Mouse (Mus musculus) yolk sac, embryonic 10.5 days (tissue): ENCODE results near the gene Sertad3.

Experiments
- DNase-seq: peaks from one replicate; pipeline ENCODE4 v3.0.0-alpha.2; 2017; ENCODE audit warnings: low spot score

Gene Sertad3

DNA sequence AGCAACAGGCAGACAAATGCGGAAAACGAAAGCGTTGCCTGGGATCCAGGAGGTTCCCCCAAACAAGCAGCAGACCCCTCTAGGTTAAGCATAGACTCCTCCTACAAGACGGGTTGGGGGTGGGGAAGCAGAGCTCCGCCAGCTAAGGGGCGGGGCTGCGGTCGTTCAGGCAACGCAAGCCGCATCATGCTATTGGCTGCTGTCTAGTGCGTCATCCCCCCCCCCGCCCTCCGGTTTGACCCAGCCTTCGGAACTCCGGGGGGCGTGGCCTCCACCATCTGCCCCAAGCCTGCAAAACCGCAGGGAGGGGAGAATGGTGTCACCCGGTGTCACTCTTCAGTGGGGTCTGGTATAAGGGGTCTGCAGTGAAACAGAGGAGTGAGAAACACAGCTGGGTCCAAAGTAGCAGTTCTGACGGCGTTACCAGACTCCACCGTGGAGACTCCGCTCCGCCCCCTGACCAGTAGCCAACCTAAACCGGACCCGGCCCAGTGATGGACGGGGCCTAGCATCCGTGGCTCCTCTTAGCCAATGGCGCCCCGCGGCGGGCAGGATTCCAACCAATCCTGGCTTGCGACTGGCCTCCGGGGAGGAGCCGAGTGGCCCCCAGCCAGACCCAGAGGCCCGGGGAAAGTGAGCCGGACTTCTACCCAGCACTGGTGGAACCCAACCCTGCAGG lies at the start of gene Sertad3:
Gene Sertad3 (plus strand): TSS at position 613 of the 679 bp plus-strand sequence.
- DNase-seq = peak; percentile 99

DNA sequence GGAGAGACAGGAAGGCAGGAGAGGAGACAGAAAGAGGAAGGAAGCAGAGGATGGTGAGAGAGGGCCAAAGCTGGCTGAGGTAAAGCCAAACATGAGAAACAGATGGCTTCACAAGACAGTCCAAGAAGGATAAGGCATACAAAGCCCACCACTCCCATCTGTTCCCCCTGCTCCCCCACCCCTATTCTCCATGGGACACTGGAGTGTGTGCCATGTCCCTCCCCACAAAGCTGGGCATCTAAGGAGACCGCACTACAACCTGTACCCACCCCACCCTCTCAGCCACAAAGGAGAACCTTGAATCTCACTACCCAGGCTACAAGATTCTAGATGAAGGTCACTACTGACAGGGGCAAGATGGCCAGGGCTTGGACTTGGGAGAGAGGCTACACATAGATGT lies 46.2 kb upstream of the Sertad3 start:
- DNase-seq = no peak

DNA sequence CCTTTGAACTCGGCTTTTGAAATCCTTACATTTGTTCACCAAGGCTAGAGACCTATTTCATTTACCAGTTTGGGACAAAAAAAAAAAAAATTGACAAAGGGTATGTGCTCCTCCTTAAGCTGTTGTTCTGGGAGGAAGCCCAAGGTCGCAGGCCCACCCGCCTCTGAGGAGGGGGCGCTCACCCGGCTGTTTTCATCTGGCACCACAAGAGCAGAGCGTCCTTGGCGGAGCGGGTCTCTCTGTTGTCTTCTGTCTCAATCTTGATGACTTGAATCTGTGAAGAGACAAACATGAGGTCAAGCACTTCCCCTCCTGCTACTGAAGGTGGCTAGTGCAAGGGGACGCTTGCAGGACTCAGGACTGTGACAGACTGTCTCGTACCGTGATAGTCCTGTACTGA lies 45.6 kb upstream of the Sertad3 start:
- DNase-seq = no peak

DNA sequence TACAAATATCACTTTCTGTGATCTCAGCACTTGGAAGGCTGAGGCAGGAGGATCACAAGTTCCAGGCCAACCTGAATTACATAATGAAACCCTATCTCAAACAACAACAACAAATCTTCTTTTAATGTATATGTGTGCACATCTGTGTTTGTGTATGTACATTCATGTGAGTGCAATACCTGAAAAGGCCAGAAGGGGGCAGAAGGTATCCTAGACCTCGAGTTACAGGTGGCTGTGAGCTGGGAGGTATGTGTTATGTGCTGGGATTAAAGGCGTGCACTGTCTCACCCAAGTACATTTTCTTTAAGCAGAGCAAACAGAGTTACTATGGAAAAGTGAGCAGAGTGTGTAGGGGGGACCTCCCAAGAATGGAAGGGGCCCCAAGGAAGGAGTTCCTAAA lies 44.4 kb upstream of the Sertad3 start:
- no peak for DNase-seq

DNA sequence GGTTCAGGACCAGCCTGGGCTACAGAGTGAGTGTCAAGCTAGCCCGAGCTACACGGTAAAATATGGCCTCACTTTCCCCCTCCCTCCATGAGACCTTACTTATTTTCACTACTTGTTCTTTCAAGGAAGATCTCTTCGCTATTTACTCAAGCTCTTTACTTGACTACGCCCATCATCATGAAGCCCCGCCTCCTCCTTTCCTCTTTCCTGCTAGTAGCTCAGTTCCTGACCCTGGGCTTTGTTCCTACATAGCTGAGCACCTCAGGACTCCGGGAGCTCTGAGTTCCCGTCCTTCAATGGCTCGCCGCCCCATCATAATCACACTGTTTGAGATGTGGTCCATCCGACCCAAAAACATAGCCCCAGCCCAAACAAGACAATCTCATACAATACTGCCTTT lies 40.2 kb upstream of the Sertad3 start:
- DNase-seq = no peak

DNA sequence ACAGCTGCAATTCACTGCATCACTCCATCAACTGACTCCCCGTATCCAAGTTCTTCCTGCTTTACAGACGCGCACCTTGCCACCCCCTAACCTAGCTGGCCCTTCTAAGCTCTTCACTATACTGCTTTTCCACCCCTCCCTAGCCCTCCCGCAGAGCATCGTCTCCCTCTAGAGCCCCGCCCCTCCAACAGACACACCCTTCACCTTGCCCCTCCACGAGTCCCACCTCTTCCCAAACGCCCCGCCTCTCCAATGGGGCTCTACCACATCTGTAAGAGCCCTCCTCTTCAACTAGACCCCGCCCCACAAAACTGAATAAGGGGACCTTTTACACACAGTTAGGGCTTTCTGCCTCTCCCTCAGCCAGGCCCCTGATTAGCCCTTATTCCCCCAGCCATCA lies 39.8 kb upstream of the Sertad3 start:
- no peak for DNase-seq

DNA sequence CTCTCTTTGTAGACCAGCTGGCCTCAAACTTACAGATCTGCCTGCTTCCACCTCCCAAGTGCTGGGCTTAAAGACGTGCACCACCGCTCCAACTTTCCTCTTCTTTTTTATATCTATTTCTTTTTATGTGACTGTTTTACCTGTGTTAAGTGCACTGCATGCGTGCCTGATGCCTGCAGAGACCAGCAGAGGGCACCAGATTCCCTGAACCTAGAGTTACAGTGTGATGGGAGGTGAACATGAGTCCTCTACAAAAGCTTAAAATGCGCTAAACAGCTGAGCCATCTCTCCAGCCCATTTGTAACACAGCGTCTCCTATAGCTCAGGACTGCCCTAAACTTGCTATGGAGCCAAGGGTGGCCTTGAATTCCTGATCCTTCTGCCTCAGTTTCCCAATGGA lies 36.0 kb upstream of the Sertad3 start:
- no peak for DNase-seq

DNA sequence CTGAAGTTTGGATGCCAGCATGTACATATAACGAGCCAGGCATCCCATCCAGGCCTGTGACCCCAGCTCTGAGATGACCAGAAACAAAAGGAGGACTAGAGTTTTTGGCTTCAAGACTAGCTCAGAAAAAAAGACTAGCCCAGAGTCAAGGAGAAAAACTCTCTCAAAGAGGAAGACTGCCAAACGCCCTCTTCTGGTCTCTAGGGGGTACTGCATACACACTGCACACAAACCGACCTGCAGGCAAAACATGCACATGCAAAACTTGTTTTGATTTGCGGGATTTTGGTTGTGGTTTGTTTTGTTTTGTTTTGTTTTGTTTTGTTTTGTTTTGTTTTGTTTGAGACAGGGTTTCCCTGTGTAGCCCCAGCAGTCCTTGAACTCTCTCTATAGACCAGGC lies 33.6 kb upstream of the Sertad3 start:
- DNase-seq = no peak

DNA sequence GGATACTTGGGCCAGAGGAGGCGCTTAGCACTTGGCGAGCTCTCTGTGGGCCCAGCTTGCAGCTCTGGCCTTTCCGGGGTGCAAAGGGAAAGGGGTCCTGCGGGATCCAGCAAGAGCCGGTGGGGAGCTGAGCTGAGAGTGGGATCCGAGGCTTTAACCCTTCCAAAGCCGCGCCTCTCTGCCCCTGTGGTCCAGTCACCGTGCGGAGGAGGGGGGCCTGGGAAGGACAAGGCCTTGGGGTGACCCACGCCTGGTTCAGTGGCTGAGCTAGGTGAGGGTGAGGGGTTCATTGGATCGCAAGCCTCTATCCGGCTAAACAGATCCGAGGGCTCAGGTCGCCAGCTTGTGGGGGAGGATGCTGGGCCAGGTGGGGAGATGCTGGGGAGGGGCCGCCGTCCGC lies 27.5 kb upstream of the Sertad3 start:
- no peak for DNase-seq

DNA sequence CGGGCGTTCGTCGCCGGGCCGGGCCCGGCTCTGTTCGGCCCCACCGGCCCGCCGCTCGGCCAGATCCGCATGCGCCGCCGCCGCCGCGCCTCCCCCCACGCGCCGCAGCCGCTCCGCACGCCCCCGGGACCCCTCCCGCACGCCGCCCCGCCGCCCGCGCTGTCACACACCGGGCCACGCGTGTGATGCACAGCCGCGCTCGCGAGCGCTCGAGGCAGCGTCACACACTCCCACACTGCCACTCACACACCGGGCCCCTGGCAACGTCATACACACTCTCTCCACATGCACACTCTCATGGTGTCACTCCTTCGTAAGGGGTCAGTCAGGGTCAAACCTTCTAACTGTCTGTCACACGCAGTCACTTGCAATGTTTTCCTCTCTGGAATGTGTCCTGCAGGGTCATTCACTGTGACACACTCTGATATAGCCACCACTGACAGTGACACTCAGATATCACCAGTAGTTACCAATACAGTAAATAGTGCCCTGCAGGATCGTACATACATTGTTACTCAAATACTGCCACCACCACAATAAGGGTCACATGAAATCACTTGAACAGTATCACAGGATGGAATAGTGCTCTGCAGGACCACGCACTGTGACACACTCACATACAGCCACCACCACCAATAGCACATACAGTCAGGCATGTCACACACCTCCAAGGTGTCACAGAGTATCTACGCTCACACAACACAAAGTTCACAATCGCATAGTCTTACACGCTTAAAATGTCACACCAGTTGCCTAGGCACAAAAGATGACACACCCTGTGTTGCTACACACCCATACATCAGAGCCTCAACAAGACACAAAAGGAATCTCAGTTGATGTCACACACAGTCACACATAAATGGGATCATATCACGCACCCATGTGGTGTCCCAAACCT lies 26.8 kb upstream of the Sertad3 start:
- DNase-seq = peak; percentile 10

DNA sequence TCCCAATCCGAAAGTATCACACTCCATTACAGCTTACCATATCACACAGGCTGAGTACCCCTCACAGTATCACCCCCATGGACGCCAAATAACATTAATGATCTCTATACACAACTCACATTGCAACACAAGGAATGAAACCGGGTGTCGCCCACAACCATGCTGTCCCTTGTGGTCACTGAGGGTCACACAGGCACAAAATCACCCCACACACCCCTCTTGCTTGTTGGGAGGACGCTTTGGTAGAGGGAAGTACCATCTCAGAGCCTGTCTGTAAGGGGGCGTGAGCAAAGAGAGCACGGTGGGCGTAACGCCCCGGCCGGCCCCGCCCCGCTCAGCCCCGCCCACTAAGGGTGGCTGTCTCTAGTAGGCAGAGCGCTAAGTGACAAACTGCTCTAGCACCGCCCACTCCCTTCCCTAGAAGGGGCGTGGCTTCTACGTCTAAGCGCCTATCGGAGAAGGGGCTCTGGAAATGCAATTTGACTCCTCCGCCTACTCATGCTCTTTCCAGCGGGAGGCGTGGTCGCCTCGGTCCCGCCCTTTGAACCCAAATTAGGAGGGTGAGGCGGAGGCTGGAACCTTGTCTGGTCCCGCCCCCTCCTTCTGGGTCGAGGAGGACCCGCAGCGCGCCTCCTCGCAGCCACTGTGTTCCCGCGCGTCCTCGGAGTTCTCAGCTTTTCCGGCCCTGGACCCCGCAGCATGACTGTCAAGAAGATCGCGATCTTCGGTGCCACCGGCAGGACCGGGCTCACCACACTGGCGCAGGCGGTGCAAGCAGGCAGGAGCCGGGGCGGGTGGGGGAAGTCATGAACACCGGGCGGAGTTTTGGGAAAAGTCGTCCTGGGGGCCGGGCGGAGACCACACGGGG lies 25.9 kb upstream of the Sertad3 start, which contains the start of the genes Sptbn4 and Blvrb:
Gene Sptbn4 (minus strand): TSS at position 268 of the 868 bp plus-strand sequence.
Gene Blvrb (plus strand): TSS at position 560 of the 868 bp plus-strand sequence.
- DNase-seq = peak; percentile 99

DNA sequence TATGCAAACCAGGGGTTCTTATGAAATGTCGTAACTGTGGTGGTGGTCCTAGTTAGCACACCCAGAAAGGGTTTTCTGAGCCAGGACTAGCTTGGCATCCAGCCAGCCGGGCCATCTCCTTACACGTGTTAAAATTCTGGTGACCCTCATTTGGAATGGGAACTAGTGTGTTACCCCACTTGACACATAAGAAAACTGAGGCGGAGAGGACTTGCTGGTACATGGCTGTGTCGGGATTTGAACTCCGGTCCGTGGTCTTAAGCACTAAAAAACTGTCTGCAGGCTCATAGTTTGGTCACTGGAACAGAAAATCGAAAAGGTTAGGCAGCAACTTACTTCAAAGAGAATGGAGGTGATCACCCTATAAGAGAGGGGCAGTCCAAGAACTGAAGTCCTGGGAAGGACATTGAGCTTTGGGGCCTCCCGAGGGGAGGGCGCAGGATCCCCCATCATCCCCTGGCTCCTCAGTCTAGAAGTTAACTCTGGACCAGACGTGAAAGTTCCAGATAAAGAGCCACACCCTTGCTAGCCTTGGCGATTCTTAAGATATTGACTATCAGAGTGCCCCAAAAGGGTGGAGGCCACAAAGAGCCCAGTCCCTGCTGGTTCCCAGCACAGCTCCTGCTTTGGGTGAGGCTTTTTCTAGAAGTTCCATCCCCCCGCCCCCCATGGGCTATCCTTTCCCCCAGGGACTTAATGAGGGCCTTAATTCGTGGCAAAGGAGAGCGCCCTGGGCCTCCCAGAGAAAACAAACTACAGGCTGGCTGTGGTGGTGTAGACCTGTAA lies 25.0 kb upstream of the Sertad3 start:
- peak; percentile 42 for DNase-seq

DNA sequence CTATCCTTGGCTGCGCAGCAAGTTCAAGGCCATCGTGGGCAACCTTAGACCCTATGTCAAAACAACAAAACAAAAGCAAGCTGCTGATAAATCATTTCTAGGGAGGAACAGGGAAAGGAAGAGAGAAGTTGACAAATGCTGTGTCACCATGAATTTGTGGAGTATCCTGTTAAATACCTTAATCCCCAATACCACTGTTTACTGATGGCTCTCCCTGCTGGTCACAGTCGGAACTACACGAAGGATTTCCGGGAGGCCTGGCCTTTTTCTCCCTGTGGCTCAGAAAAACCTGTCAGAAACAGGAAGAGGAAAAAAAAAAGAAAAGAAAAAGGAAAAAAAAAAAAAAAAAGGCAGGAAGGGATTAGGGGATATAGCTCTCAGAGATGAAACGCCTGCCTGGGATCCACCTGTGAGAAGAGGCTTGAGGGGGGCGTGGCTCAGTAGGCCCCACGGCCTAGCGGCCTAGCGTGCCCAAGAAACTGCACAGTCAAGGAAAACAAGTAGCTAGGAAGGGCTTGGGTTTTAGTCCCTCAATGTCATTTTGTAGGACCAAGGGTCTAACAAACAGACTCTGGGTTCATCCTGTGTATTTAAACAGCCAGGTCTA lies 24.2 kb upstream of the Sertad3 start:
- DNase-seq = peak; percentile 30

DNA sequence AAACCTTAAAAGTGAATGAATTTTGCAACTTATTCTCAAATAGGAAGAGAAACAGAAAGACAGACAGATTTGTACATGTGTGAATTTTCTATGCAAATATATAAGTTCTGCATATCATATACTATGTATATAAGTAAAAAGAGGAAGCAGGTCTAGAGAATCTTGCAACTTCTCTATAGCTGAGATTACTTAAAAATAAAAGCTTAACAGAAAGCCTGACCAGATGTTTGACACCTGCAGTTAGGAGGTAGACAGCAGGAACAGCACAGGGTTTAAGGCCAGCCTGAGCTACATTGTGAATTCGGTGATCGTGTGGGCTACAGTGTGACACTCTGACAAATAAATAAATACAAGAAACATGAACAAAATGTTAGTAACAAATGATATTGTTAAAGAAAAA lies 22.2 kb upstream of the Sertad3 start:
- DNase-seq = no peak

DNA sequence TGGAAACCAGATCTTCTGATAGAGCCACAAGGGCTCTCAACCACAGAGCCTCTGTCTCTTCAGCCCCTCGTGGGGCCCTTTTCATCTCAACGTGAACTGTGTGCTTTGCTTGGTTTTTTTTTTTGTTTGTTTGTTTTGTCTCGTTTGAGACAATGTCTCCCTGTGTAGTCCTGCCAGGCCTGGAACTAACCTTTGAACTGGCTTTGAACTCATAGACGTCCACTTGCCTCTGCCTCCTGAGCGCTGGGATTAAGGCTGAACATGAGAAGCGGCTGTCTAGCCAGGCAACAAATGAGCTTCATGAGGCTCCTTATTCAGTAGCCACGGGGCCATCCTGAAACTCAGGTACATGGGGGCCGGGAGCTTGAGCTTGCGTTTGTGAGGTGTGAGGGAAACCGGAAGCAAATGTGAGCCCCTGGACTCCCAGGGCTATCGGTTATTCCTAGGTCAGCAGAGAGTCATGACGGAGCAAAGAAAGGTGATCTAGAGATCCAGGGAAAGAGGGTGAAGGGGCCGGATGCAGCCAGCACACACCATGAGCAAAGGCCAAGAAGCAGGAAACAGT lies 21.3 kb upstream of the Sertad3 start:
- DNase-seq = peak; percentile 49

DNA sequence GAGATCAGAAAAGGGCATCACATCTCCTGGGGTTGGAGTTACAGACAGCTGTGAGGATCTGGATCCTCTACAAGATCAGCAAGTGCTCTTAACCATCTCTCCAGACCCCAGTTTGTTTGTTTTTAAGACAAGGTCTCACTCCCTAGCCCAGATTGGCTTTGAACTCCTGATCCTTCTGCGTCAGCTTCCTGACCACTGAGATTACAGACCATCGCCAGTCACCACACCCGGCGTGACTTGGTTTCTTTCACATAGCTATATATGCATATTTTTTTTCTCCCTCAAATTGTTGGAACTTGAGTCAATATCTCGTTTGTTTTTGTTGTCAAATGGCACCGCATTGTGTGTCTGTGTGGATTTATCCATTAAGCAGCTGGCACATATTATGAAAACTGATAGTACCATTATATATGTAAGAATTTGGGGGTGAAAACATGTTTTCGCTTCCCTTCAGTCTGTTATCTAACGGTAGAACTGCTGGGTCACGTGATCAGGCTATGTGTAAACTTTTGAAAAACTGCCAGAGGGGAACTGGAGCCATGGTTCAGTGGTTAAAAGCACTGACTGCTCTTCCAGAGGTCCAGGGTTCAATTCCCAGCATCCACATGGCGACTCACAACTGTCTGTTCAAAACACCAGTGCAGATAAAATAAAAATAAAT lies 19.0 kb upstream of the Sertad3 start:
- DNase-seq = no peak

DNA sequence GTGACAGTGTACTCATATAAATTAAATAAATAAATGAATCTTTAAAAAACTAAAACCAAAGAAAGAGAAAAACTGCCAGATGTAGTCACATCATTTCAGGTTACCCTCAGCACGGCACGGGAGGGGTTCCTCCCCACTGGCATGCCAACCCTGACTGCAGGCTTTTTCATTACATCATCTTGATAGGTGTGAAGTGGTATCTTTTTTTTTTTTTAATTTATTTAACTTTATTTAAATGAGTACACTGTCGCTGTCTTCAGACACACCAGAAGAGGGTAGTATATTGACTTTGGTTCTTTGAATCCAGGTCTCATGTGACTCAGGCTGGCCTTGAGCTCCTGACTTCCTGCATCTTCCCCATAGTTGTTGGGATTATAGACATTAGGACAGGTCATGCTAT lies 18.3 kb upstream of the Sertad3 start:
- DNase-seq = no peak

DNA sequence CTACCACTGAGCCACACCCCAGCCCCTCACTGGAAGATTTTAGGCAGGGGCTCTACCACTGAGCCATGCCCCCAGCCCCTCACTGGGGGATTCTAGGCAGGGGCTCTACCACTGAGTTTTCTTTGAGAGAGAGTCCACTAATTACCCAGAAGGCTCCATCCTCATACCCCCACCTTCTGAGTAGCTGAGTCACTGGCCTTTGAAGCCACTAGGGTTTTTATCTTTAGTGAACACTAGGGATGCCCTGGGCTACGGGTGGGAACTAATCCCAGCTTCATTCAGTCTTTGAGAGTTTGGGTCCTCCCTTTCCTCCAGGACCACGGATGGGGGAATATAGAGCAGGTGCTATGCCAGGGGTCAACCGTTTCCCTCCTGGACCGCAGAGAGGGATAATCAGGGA lies 15.0 kb upstream of the Sertad3 start:
- DNase-seq = no peak

DNA sequence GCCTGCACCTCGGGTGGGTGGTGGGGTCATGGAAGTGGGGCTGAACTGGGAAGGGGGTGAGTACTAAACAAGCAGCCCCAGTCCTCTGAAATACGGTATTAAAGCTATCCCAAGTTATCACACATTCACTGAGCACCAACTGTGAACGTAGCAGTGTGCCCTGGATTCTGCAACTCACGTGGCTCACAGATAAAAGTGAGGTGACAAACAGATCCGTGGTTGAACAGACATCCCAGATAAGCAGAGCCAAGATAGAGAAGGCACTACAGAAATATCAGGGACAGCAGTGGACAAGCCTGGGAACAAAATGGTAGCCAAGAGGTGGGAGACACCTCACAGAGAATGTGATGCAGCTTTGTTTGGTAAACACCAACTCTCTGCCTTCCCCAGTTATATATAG lies 13.9 kb upstream of the Sertad3 start:
- DNase-seq = no peak

DNA sequence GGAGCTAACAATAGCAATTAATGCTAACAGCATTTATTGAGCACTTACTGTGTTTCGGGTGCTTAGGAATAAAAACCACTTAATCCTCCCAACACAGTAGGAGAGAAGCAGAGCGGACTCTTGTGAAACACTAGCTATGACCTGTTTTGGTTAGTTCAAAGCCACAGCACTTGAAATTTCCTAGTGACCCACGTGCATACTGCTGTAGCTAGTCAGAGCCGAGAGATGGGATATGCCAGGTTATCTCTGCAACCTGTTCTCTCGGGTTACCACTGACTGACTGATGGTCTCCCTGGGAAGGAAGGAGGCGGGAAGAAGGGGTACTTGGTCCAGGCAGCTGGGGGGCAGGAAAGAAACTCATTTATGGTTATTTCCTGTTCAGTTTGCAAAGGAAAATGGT lies 13.1 kb upstream of the Sertad3 start:
- DNase-seq = no peak
